Mouse (Mus musculus) midbrain, postnatal 0 days (tissue): Measurements from ENCODE around the gene Lin28a. TPM values are rescaled to one million over a fixed set of nuclear protein-coding genes. Genes with fewer than 3 reads are reported as not detected.
A peak's percentile ranks its signal among the peaks of the same experiment; 100 is the strongest.

Experiments used
- ATAC-seq: fragments of 200-750 bp; cut with Nextera tagmentation; 2 replicates; pipeline ENCODE4 v1.8.0; 2017; ENCODE audit warnings: moderate number of reproducible peaks, mild to moderate bottlenecking, moderate TSS enrichment, moderate library complexity; ENCODE audit not compliant: low FRiP score
- DNase-seq: peaks from one replicate; pipeline ENCODE4 v3.0.0-alpha.2; 2015; ENCODE audit warnings: low spot score
- H3K27ac ChIP-seq: fragments of 300-500 bp; sonication (generic); 2 replicates; pipeline ENCODE4 v1.5.1; 2014; ENCODE audit warnings: low read depth, mild to moderate bottlenecking, low read length, mixed read lengths
- H3K27me3 ChIP-seq: fragments of 300-500 bp; sonication (generic); 2 replicates; pipeline ENCODE4 v1.6.1; 2014; ENCODE audit warnings: low read length, control low read depth, mixed read lengths; ENCODE audit not compliant: insufficient read depth
- H3K36me3 ChIP-seq: fragments of 300-500 bp; sonication (generic); 2 replicates; pipeline ENCODE4 v1.6.1; 2014; ENCODE audit warnings: low read length, control low read depth, mixed read lengths; ENCODE audit not compliant: insufficient read depth
- H3K4me1 ChIP-seq: fragments of 300-500 bp; sonication (generic); 2 replicates; pipeline ENCODE4 v1.6.1; 2014; ENCODE audit warnings: mild to moderate bottlenecking, control low read depth, antibody characterized with exemption, low read length, mixed read lengths; ENCODE audit not compliant: insufficient read depth
- H3K4me2 ChIP-seq: fragments of 300-500 bp; sonication (generic); 2 replicates; pipeline ENCODE4 v1.6.1; 2014; ENCODE audit warnings: low read depth, mild to moderate bottlenecking, low read length, mixed read lengths; ENCODE audit not compliant: poor library complexity, severe bottlenecking
- H3K4me3 ChIP-seq: fragments of 300-500 bp; sonication (generic); 2 replicates; pipeline ENCODE4 v1.5.1; 2014; ENCODE audit warnings: low read depth, mild to moderate bottlenecking, low read length, moderate library complexity
- H3K9ac ChIP-seq: fragments of 300-500 bp; sonication (generic); replicated peaks from 2 replicates; pipeline ENCODE4 v1.6.1; 2014; ENCODE audit warnings: mild to moderate bottlenecking, low read length, moderate library complexity, mixed read lengths; ENCODE audit not compliant: poor library complexity, severe bottlenecking
- H3K9me3 ChIP-seq: fragments of 300-500 bp; sonication (generic); 2 replicates; pipeline ENCODE4 v1.6.1; 2016; ENCODE audit warnings: low read length, control low read depth
- CTCF ChIP-seq: IDR thresholded peaks from 2 replicates; pipeline ENCODE4 v1.5.1; 2016; ENCODE audit warnings: antibody characterized with exemption, mild to moderate bottlenecking
- WGBS: fragments of 180-500 bp; shearing (Covaris S2); extraction: QIAGEN DNeasy Blood & Tissue Kit; methylation state at CpG from one replicate; pipeline ENCODE4 v1.1.7; 2014; 5-methylcytosine and 5-hydroxymethylcytosine counted together
- polyA plus RNA-seq: library from polyadenylated mRNA; unstranded; fragments of >200 nt; fragmentation: Nextera tagmentation; extraction: Ambion mirVana; gene quantifications from 2 replicates; pipeline ENCODE4 v1.2.1, GENCODE M21; 2015
- total RNA-seq: library from RNA; depleted of rRNA; stranded (reverse); fragments of >200 nt; gene quantifications from 2 replicates; pipeline ENCODE4 v1.2.3, GENCODE M21; 2014; rRNA removed

Gene Lin28a
- 0.05 and 0.57 TPM in 2 replicates for total RNA-seq
- polyA plus RNA-seq, result 0.04 and 0.13 TPM in 2 replicates

- no peak for ATAC-seq
These were observed at the start of gene Lin28a for GRCm38 (mm10) chr4:134018779-134019145. Gene Lin28a (minus strand): TSS chr4:134018841.

GRCm38 (mm10) chr4:134067833-134068544, 49.3 kb upstream of the Lin28a start:
- no peaks in the 10 kb centered on the region for H3K4me1 ChIP-seq
- no peaks in the 10 kb centered on the region for H3K36me3 ChIP-seq
- TF ChIP-seq CTCF, result no peak
- no peaks in the 10 kb centered on the region for H3K27me3 ChIP-seq
- no peaks in the 10 kb centered on the region for H3K9me3 ChIP-seq
- ATAC-seq, result no peak
- no peak for DNase-seq
- H3K9ac ChIP-seq, result no peak overlapping the region
- H3K27ac ChIP-seq, result no peak overlapping the region
- no peak overlapping the region for H3K4me2 ChIP-seq
- H3K4me3 ChIP-seq, result no peak overlapping the region
- WGBS, result 84% methylated on average over 7 of the region's 7 CpGs

More at GRCm38 (mm10) chr4:134018779-134019145, at the start of gene Lin28a:
- Histone ChIP-seq H3K9ac (peak within 1 kb of the TSS; percentile 33), H3K4me1 (peaks cover 8% of the 10 kb centered on the region), H3K27ac (0 out of 2 replicates have a peak within 1 kb of the TSS, but pooled peaks have one; percentile 27), H3K4me2 (peak within 1 kb of the TSS; percentile 70), H3K27me3 (peaks cover 18% of the 10 kb centered on the region), H3K4me3 (peak within 1 kb of the TSS; percentile 36), H3K36me3 (no peaks in the 10 kb centered on the region), H3K9me3 (no peaks in the 10 kb centered on the region)
- no peak for DNase-seq
- TF ChIP-seq CTCF, result no peak
- WGBS, result 0% methylated on average over 8 of the region's 9 CpGs

- no peak overlapping the region for H3K4me2 ChIP-seq
- no peak for TF ChIP-seq CTCF
- 90% methylated on average over 8 of the region's 8 CpGs for WGBS
- H3K9ac ChIP-seq, result no peak overlapping the region
- H3K9me3 ChIP-seq, result no peaks in the 10 kb centered on the region
- H3K36me3 ChIP-seq, result no peaks in the 10 kb centered on the region
- no peak for ATAC-seq
- no peak overlapping the region for H3K4me3 ChIP-seq
- DNase-seq, result no peak
- no peak overlapping the region for H3K27ac ChIP-seq
- H3K4me1 ChIP-seq, result no peaks in the 10 kb centered on the region
- H3K27me3 ChIP-seq, result no peaks in the 10 kb centered on the region
These were observed 48.7 kb upstream of the Lin28a start for GRCm38 (mm10) chr4:134067383-134067782.

GRCm38 (mm10) chr4:134065431-134066004, 46.9 kb upstream of the Lin28a start:
- Histone ChIP-seq H3K4me1 (no peaks in the 10 kb centered on the region), H3K4me2 (no peak overlapping the region), H3K36me3 (no peaks in the 10 kb centered on the region), H3K27me3 (no peaks in the 10 kb centered on the region), H3K9ac (no peak overlapping the region), H3K9me3 (no peaks in the 10 kb centered on the region), H3K27ac (no peak overlapping the region), H3K4me3 (no peak overlapping the region)
- no peak for TF ChIP-seq CTCF
- ATAC-seq (no peak), DNase-seq (no peak)
- 23% methylated on average over 23 of the region's 23 CpGs for WGBS

DNA sequence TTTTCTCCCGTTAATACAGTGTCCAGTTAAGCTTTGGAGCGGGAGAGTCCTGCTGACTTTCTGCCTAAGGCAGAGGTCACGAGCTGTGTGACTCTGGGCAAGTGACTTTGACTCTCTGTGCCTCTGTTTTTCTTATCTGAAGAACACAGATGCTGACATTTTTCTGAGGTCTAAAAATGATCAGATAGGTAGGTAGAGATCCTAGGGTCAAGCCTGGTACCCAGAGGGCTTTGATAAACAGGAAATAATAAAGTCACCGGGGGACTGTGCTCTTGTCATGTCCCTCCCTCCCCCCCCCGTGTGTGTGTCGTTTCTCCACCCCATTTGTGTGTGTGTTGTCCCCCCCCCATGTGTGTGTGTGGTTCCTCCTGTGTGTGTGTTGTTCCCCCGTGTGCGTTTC, 43.9 kb upstream of the Lin28a start:
- Histone ChIP-seq H3K4me2 (no peak overlapping the region), H3K27ac (no peak overlapping the region), H3K9ac (no peak overlapping the region), H3K27me3 (no peaks in the 10 kb centered on the region; the same call in 1 of the 2 replicates), H3K4me1 (no peaks in the 10 kb centered on the region), H3K4me3 (no peak overlapping the region), H3K36me3 (no peaks in the 10 kb centered on the region), H3K9me3 (no peaks in the 10 kb centered on the region)
- DNase-seq, result no peak
- 65% methylated on average over 5 of the region's 8 CpGs for WGBS
- no peak for TF ChIP-seq CTCF
- ATAC-seq, result no peak

DNA sequence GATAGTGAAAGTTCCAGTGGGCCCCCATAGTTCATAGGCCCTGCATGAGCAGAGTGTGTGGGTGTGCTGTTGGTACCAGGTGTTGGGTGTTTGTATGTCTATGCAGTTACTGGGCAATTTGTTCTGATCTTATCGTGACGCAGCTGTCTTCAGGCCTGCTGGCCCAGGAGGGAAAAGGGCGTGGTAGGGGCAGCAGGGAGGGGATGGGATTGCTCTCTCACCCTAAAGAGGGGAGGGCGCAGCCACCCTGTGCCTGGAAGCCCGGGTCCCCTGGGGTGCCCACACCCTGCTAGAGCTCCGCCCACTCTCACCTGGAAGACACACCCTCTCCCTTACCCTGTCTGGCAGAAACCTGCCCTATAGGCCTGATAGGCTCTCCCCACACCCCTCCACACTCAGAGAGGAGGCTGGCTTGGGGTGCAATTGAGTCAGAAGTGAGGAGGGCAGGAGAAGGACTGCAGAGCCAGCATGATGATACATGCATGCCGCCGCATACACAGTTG, 43.4 kb upstream of the Lin28a start:
- ATAC-seq, result no peak
- WGBS, result 62% methylated on average over 8 of the region's 8 CpGs
- H3K27ac ChIP-seq, result no peak overlapping the region
- no peaks in the 10 kb centered on the region for H3K4me1 ChIP-seq
- no peak for TF ChIP-seq CTCF
- H3K4me2 ChIP-seq, result no peak overlapping the region
- H3K9me3 ChIP-seq, result no peaks in the 10 kb centered on the region
- no peak for DNase-seq
- H3K36me3 ChIP-seq, result no peaks in the 10 kb centered on the region
- H3K9ac ChIP-seq, result no peak overlapping the region
- H3K27me3 ChIP-seq, result no peaks in the 10 kb centered on the region; the same call in 1 of the 2 replicates
- H3K4me3 ChIP-seq, result no peak overlapping the region
